Mouse (Mus musculus) hindbrain, embryonic 11.5 days (tissue): ENCODE results near the gene Cacnb4. TPM values are rescaled to one million over a fixed set of nuclear protein-coding genes. Genes with fewer than 3 reads are reported as not detected.
A peak's percentile ranks its signal among the peaks of the same experiment; 100 is the strongest.

Source experiments
- ATAC-seq: fragments of 200-750 bp; cut with Nextera tagmentation; 2 replicates; pipeline ENCODE4 v1.8.0; 2017; ENCODE audit warnings: mild to moderate bottlenecking, moderate TSS enrichment, moderate library complexity; ENCODE audit not compliant: low FRiP score
- DNase-seq: peaks from one replicate; pipeline ENCODE4 v3.0.0-alpha.2; 2015; ENCODE audit warnings: low spot score
- H3K27ac ChIP-seq: fragments of 300-500 bp; sonication (generic); 2 replicates; pipeline ENCODE4 v1.5.1; 2014; ENCODE audit warnings: mild to moderate bottlenecking, low read depth, low read length
- H3K27me3 ChIP-seq: fragments of 300-500 bp; sonication (generic); 2 replicates; pipeline ENCODE4 v1.6.1; 2014; ENCODE audit warnings: mild to moderate bottlenecking, low read length, moderate library complexity, mixed read lengths; ENCODE audit not compliant: control insufficient read depth, insufficient read depth
- H3K36me3 ChIP-seq: fragments of 300-500 bp; sonication (generic); 2 replicates; pipeline ENCODE4 v1.6.1; 2014; ENCODE audit warnings: mild to moderate bottlenecking, low read length, moderate library complexity, mixed read lengths; ENCODE audit not compliant: control insufficient read depth, insufficient read depth
- H3K4me1 ChIP-seq: fragments of 300-500 bp; sonication (generic); replicated peaks from 2 replicates; pipeline ENCODE4 v1.6.1; 2014; ENCODE audit warnings: low read length, mixed read lengths; ENCODE audit not compliant: control insufficient read depth, insufficient read depth
- H3K4me2 ChIP-seq: fragments of 300-500 bp; sonication (generic); replicated peaks from 2 replicates; pipeline ENCODE4 v1.6.1; 2014; ENCODE audit warnings: mild to moderate bottlenecking, low read depth, low read length
- H3K4me3 ChIP-seq: fragments of 300-500 bp; sonication (generic); 2 replicates; pipeline ENCODE4 v1.5.1; 2014; ENCODE audit warnings: low read depth, low read length
- H3K9ac ChIP-seq: fragments of 300-500 bp; sonication (generic); 2 replicates; pipeline ENCODE4 v1.6.1; 2014; ENCODE audit warnings: low read depth, low read length
- H3K9me3 ChIP-seq: fragments of 300-500 bp; sonication (generic); 2 replicates; pipeline ENCODE4 v1.6.1; 2016; ENCODE audit warnings: low read length; ENCODE audit not compliant: control insufficient read depth
- WGBS: fragments of 180-500 bp; shearing (Covaris S2); extraction: QIAGEN DNeasy Blood & Tissue Kit; methylation state at CpG from one replicate; pipeline ENCODE4 v1.1.7; 2014; 5-methylcytosine and 5-hydroxymethylcytosine counted together
- polyA plus RNA-seq: library from polyadenylated mRNA; unstranded; fragments of >200 nt; fragmentation: Nextera tagmentation; extraction: Ambion mirVana; gene quantifications from 2 replicates; pipeline ENCODE4 v1.2.1, GENCODE M21; 2014

The Cacnb4 gene
- polyA plus RNA-seq, 1 experiment from 2014 or later, result 4.9 TPM

DNA sequence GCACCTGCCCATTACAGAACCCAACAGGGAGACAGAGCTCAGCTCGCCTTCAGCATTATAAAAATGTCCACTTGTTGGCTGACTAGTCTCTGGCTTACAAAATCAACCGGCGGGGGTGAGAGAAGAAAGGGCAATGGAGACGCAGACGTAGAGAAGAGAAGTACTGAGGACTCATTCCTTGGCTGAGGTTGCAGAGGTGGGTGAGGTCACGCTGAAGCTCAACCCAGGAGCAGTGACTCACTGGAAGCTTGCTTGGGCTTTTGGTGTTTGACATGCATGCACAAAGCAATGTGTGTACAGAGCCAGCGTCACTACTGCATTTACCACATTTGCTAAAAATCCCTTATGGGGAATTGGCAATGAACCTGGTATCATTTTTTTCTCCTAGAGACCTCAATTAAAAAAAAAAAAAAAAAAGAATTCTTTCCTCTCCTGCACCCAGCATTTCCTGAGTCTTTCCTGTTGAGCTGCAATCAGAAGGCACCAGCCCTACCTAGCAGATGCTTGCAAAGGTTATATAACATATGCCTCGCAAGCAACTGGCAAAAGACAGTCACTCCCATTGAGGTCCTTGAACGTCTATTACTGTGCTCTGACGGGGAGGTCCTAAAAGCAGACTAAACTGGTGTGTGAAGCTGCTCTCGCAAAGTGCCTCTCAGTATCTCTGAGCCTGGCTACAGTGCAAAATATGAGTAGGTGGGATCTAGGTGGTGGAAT lies 150.6 kb downstream of the Cacnb4 start:
- no peaks in the 10 kb centered on the region for H3K4me1 ChIP-seq
- H3K4me3 ChIP-seq, result no peak overlapping the region
- H3K36me3 ChIP-seq, result no peaks in the 10 kb centered on the region
- no peaks in the 10 kb centered on the region for H3K9me3 ChIP-seq
- no peak for DNase-seq
- H3K9ac ChIP-seq, result no peak overlapping the region
- no peak overlapping the region for H3K4me2 ChIP-seq
- H3K27me3 ChIP-seq, result no peaks in the 10 kb centered on the region
- WGBS, result 87% methylated on average over 11 of the region's 11 CpGs
- no peak for ATAC-seq
- no peak overlapping the region for H3K27ac ChIP-seq

DNA sequence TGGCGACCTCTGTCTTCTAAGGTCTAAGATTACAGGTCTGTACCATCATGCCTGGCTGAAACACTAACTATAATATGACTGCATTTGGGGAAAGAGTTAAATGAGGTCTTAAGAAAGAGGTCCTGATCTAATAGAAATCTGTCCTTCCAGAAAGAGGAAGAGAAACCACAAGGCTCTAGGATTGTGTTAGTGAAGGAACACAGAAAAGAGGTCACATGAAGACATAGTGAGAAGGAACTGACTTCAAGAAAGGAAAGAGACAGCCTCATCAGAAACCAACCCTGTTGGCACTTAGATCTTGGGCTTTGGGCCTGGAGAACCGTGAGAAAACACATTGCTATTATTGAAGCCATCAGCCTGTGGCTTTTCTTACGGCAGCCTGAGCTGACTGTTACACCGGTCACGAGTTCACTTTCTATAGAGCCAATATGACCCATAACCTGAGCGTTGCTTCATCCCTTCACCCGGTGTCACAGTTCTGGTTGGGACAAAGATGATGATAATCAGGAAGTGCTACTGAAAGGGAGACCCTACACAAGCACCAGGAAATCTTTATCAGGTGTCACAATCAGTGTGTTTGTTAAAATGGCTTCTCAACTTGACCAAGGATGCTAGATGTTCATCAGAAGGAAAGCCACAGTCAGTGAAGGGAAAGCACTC lies 153.4 kb downstream of the Cacnb4 start:
- no peaks in the 10 kb centered on the region for H3K27me3 ChIP-seq
- H3K36me3 ChIP-seq, result no peaks in the 10 kb centered on the region
- H3K4me1 ChIP-seq, result no peaks in the 10 kb centered on the region
- H3K4me3 ChIP-seq, result no peak overlapping the region
- ATAC-seq (no peak), DNase-seq (no peak)
- H3K27ac ChIP-seq, result no peak overlapping the region
- no peak overlapping the region for H3K9ac ChIP-seq
- no peak overlapping the region for H3K4me2 ChIP-seq
- WGBS, result 91% methylated on average over 7 of the region's 7 CpGs
- no peaks in the 10 kb centered on the region for H3K9me3 ChIP-seq

GRCm38 (mm10) chr2:52521012-52521411 lies 155.6 kb downstream of the Cacnb4 start:
- no peaks in the 10 kb centered on the region for H3K9me3 ChIP-seq
- no peaks in the 10 kb centered on the region for H3K36me3 ChIP-seq
- no peaks in the 10 kb centered on the region for H3K4me1 ChIP-seq
- DNase-seq, result no peak
- no peaks in the 10 kb centered on the region for H3K27me3 ChIP-seq
- WGBS, result 82% methylated on average over 1 of the region's 1 CpGs
- H3K9ac ChIP-seq, result no peak overlapping the region
- no peak for ATAC-seq
- no peak overlapping the region for H3K27ac ChIP-seq
- no peak overlapping the region for H3K4me3 ChIP-seq
- no peak overlapping the region for H3K4me2 ChIP-seq

DNA sequence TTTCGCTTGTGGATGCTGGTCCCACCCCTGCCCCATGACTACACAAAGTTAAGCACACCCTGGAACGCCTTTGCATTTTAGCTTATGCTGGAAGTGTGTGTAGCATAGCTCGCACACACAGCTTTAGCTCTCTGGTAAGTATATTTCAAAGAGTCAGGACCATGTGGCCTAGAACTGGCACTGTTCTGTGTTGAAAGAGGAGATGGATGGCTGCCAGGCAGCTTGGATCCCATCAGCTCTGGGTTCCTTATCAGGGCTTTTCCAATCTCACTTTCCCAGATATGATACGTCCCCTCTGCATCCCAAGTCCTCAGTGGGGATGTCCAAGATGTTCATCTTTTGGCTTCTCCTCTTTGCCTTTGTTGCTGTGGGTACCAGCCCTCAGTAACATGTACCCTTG lies 157.9 kb downstream of the Cacnb4 start:
- Histone ChIP-seq H3K4me2 (no peak overlapping the region), H3K4me1 (no peaks in the 10 kb centered on the region), H3K36me3 (no peaks in the 10 kb centered on the region), H3K4me3 (no peak overlapping the region), H3K27ac (no peak overlapping the region), H3K27me3 (no peaks in the 10 kb centered on the region), H3K9me3 (no peaks in the 10 kb centered on the region), H3K9ac (no peak overlapping the region)
- ATAC-seq (no peak), DNase-seq (no peak)
- WGBS, result 94% methylated on average over 4 of the region's 4 CpGs

- H3K27me3 ChIP-seq, result no peaks in the 10 kb centered on the region
- ATAC-seq (no peak), DNase-seq (no peak)
- WGBS, result 82% methylated on average over 3 of the region's 3 CpGs
- H3K4me3 ChIP-seq, result no peak overlapping the region
- H3K9ac ChIP-seq, result no peak overlapping the region
- no peak overlapping the region for H3K27ac ChIP-seq
- no peak overlapping the region for H3K4me2 ChIP-seq
- H3K36me3 ChIP-seq, result no peaks in the 10 kb centered on the region
- no peaks in the 10 kb centered on the region for H3K9me3 ChIP-seq
- no peaks in the 10 kb centered on the region for H3K4me1 ChIP-seq
These were observed 160.1 kb downstream of the Cacnb4 start for GRCm38 (mm10) chr2:52516534-52516933.

- no peak for DNase-seq
- H3K4me1 ChIP-seq, result no peaks in the 10 kb centered on the region
- no peaks in the 10 kb centered on the region for H3K36me3 ChIP-seq
- 73% methylated on average over 3 of the region's 3 CpGs for WGBS
- no peak overlapping the region for H3K27ac ChIP-seq
- no peak overlapping the region for H3K4me3 ChIP-seq
- no peak for ATAC-seq
- H3K9ac ChIP-seq, result no peak overlapping the region
- H3K4me2 ChIP-seq, result no peak overlapping the region
- no peaks in the 10 kb centered on the region for H3K27me3 ChIP-seq
- H3K9me3 ChIP-seq, result no peaks in the 10 kb centered on the region
These were observed 163.7 kb downstream of the Cacnb4 start for GRCm38 (mm10) chr2:52512865-52513388.

GRCm38 (mm10) chr2:52512206-52512605 lies 164.4 kb downstream of the Cacnb4 start:
- no peak overlapping the region for H3K4me2 ChIP-seq
- no peak overlapping the region for H3K4me3 ChIP-seq
- no peak overlapping the region for H3K9ac ChIP-seq
- H3K27ac ChIP-seq, result 0 out of 2 replicates have a peak overlapping the region, but pooled peaks have one; percentile 19
- no peak for DNase-seq
- 17% methylated on average over 3 of the region's 3 CpGs for WGBS
- no peaks in the 10 kb centered on the region for H3K27me3 ChIP-seq
- no peaks in the 10 kb centered on the region for H3K4me1 ChIP-seq
- no peaks in the 10 kb centered on the region for H3K9me3 ChIP-seq
- ATAC-seq, result peak; percentile 59; the same call in 1 of the 2 replicates
- no peaks in the 10 kb centered on the region for H3K36me3 ChIP-seq

- ATAC-seq (peak; percentile 68), DNase-seq (peak; percentile 33)
- Histone ChIP-seq H3K4me1 (no peaks in the 10 kb centered on the region), H3K36me3 (no peaks in the 10 kb centered on the region), H3K9ac (no peak overlapping the region), H3K27ac (peak overlapping the region; percentile 19; the same call in 1 of the 2 replicates), H3K9me3 (no peaks in the 10 kb centered on the region), H3K4me3 (no peak overlapping the region), H3K27me3 (no peaks in the 10 kb centered on the region), H3K4me2 (no peak overlapping the region)
- WGBS, result 15% methylated on average over 13 of the region's 13 CpGs
These were observed 164.8 kb downstream of the Cacnb4 start for GRCm38 (mm10) chr2:52511799-52512198.
